Mouse (Mus musculus) embryonic facial prominence, embryonic 11.5 days (tissue): Measurements from ENCODE around the gene Sco2. TPM values are rescaled to one million over a fixed set of nuclear protein-coding genes. Genes with fewer than 3 reads are reported as not detected.

Experiments used
- ATAC-seq: fragments of 200-750 bp; cut with Nextera tagmentation; replicated peaks from 2 replicates; pipeline ENCODE4 v1.8.0; 2017; ENCODE audit warnings: low read depth; ENCODE audit not compliant: insufficient number of reproducible peaks, low FRiP score, low TSS enrichment
- DNase-seq: peaks from one replicate; pipeline ENCODE4 v3.0.0-alpha.2; 2015; ENCODE audit warnings: low spot score
- H3K27ac ChIP-seq: fragments of 300-500 bp; sonication (generic); replicated peaks from 2 replicates; pipeline ENCODE4 v1.5.1; 2014; ENCODE audit warnings: mild to moderate bottlenecking, low read depth, low read length, control low read depth
- H3K27me3 ChIP-seq: fragments of 300-500 bp; sonication (generic); 2 replicates; pipeline ENCODE4 v1.6.1; 2014; ENCODE audit warnings: mild to moderate bottlenecking, low read length, moderate library complexity, mixed read lengths; ENCODE audit not compliant: control insufficient read depth, insufficient read depth
- H3K36me3 ChIP-seq: fragments of 300-500 bp; sonication (generic); replicated peaks from 2 replicates; pipeline ENCODE4 v1.6.1; 2014; ENCODE audit warnings: low read depth, mild to moderate bottlenecking, low read length, moderate library complexity, mixed read lengths; ENCODE audit not compliant: control insufficient read depth, insufficient read depth
- H3K4me1 ChIP-seq: fragments of 300-500 bp; sonication (generic); 2 replicates; pipeline ENCODE4 v1.6.1; 2014; ENCODE audit warnings: low read length, mixed read lengths; ENCODE audit not compliant: control insufficient read depth, insufficient read depth
- H3K4me2 ChIP-seq: fragments of 300-500 bp; sonication (generic); 2 replicates; pipeline ENCODE4 v1.6.1; 2014; ENCODE audit warnings: low read depth, mild to moderate bottlenecking, control low read depth, low read length, moderate library complexity
- H3K4me3 ChIP-seq: fragments of 300-500 bp; sonication (generic); 2 replicates; pipeline ENCODE4 v1.5.1; 2014; ENCODE audit warnings: low read depth, low read length, control low read depth
- H3K9ac ChIP-seq: fragments of 300-500 bp; sonication (generic); replicated peaks from 2 replicates; pipeline ENCODE4 v1.6.1; 2014; ENCODE audit warnings: mild to moderate bottlenecking, control low read depth, low read length
- H3K9me3 ChIP-seq: fragments of 300-500 bp; sonication (generic); replicated peaks from 2 replicates; pipeline ENCODE4 v1.6.1; 2016; ENCODE audit warnings: mild to moderate bottlenecking, low read length, inconsistent platforms, mixed read lengths; ENCODE audit not compliant: control insufficient read depth
- WGBS: fragments of 180-500 bp; shearing (Covaris S2); extraction: QIAGEN DNeasy Blood & Tissue Kit; methylation state at CpG from one replicate; pipeline ENCODE4 v1.1.7; 2014; 5-methylcytosine and 5-hydroxymethylcytosine counted together
- polyA plus RNA-seq: library from polyadenylated mRNA; unstranded; fragments of >200 nt; fragmentation: Nextera tagmentation; extraction: Ambion mirVana; gene quantifications from 2 replicates; pipeline ENCODE4 v1.2.1, GENCODE M21; 2014

Sco2 gene
- polyA plus RNA-seq, 1 experiment from 2014 or later: 5.2 TPM

- DNase-seq: no peak
Measured at GRCm38 (mm10) chr15:89336422-89336821, 37.2 kb downstream of the Sco2 start.

GRCm38 (mm10) chr15:89334774-89335537 lies 38.7 kb downstream of the Sco2 start:
- Histone ChIP-seq H3K27ac (no peak overlapping the region), H3K9me3 (no peaks in the 10 kb centered on the region), H3K27me3 (no peaks in the 10 kb centered on the region), H3K9ac (no peak overlapping the region), H3K36me3 (no peaks in the 10 kb centered on the region), H3K4me3 (no peak overlapping the region), H3K4me2 (no peak overlapping the region), H3K4me1 (no peaks in the 10 kb centered on the region)
- WGBS: 81% methylated on average over 17 of the region's 17 CpGs
- ATAC-seq (no peak), DNase-seq (no peak)

More at GRCm38 (mm10) chr15:89336422-89336821, 37.2 kb downstream of the Sco2 start:
- Histone ChIP-seq H3K9ac (no peak overlapping the region), H3K9me3 (no peaks in the 10 kb centered on the region), H3K36me3 (no peaks in the 10 kb centered on the region), H3K4me1 (no peaks in the 10 kb centered on the region), H3K4me2 (no peak overlapping the region), H3K27ac (no peak overlapping the region), H3K27me3 (no peaks in the 10 kb centered on the region), H3K4me3 (no peak overlapping the region)
- WGBS: 88% methylated on average over 14 of the region's 14 CpGs
- no peak for ATAC-seq

- Histone ChIP-seq H3K27ac (no peak within 1 kb of the TSS), H3K4me2 (no peak within 1 kb of the TSS), H3K9me3 (no peaks in the 10 kb centered on the region), H3K36me3 (no peaks in the 10 kb centered on the region), H3K9ac (no peak within 1 kb of the TSS), H3K27me3 (no peaks in the 10 kb centered on the region), H3K4me1 (no peaks in the 10 kb centered on the region), H3K4me3 (no peak within 1 kb of the TSS)
- 91% methylated on average over 7 of the region's 7 CpGs for WGBS
- no peak for DNase-seq
- ATAC-seq: no peak
Measured at GRCm38 (mm10) chr15:89334271-89334670, 39.4 kb downstream of the Sco2 start, which contains the start of gene Miox. Miox (plus strand) TSS chr15:89334398.

GRCm38 (mm10) chr15:89326441-89326840 lies 47.2 kb downstream of the Sco2 start:
- no peak overlapping the region for H3K27ac ChIP-seq
- no peak overlapping the region for H3K4me3 ChIP-seq
- WGBS: 65% methylated on average over 5 of the region's 5 CpGs
- ATAC-seq (no peak), DNase-seq (no peak)
- H3K4me1 ChIP-seq: no peaks in the 10 kb centered on the region
- H3K9ac ChIP-seq: no peak overlapping the region
- 0 out of 2 replicates have a peak, but pooled peaks cover 4% of the 10 kb centered on the region for H3K27me3 ChIP-seq
- no peak overlapping the region for H3K4me2 ChIP-seq
- H3K36me3 ChIP-seq: no peaks in the 10 kb centered on the region
- no peaks in the 10 kb centered on the region for H3K9me3 ChIP-seq

- Histone ChIP-seq H3K4me1 (no peaks in the 10 kb centered on the region), H3K27me3 (0 out of 2 replicates have a peak, but pooled peaks cover 4% of the 10 kb centered on the region), H3K4me2 (no peak overlapping the region), H3K4me3 (no peak overlapping the region), H3K9me3 (no peaks in the 10 kb centered on the region), H3K9ac (no peak overlapping the region), H3K27ac (no peak overlapping the region), H3K36me3 (no peaks in the 10 kb centered on the region)
- ATAC-seq (no peak), DNase-seq (no peak)
- 89% methylated on average over 4 of the region's 4 CpGs for WGBS
Measured at GRCm38 (mm10) chr15:89323656-89324055, 50.0 kb downstream of the Sco2 start.

- Histone ChIP-seq H3K4me3 (no peak within 1 kb of the TSS), H3K4me2 (peak within 1 kb of the TSS; percentile 35), H3K4me1 (no peaks in the 10 kb centered on the region), H3K36me3 (no peaks in the 10 kb centered on the region), H3K9me3 (no peaks in the 10 kb centered on the region), H3K27me3 (0 out of 2 replicates have a peak, but pooled peaks cover 4% of the 10 kb centered on the region), H3K9ac (no peak within 1 kb of the TSS; the same call in 1 of the 2 replicates), H3K27ac (no peak within 1 kb of the TSS)
- DNase-seq: peak; percentile 15
- no peak for ATAC-seq
- WGBS: 7% methylated on average over 26 of the region's 26 CpGs
Measured at GRCm38 (mm10) chr15:89322670-89323522, 50.8 kb downstream of the Sco2 start, which contains the start of gene Adm2. Adm2 (plus strand) TSS chr15:89322720.
